Mouse (Mus musculus): ENCODE results near the gene Slc4a1ap.

DNA sequence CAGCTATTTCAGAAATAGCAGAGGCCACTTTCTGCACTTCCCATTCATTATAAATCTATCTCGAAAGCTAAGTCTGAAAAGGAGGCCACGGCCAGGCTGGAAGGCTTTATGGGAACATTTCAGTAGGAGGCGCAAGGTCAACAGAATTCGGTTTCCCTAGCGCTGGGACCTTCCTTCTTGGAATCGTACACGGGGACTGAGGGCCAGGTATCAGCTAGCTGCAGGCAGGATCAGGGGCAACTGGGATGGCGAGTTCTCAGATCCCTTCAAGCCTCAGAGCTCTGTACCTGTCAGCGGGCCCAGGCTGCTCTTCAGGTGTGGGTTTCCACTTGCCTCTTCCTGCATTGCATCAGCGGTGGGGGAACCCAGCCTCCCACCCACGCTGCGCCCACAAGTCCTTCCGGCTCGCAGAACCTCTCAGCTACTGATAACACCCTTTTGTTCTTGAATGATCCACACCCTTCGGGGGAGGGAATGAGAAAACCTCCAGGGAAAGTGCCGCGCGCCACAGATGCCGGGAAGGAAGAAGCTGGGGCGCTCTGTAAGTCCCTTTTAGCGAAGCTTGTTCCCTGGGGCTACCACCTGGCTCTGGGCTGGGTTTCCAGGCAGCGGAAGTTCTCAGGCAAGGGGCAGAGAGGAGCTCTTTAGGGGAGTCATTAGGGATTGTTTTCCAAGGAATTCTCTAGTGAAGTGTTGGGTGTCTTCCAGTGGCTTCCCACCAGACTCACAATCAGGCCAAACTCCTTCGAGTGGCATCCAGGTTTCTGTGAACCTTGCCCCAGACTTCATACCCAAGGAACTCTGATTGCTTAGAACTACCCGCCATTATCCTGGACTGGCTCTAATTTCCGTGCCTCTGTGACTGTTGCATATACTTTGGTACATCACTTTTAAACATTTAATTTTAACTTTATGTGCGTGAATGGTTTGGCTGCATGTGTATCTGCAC, 70.0 kb downstream of the Slc4a1ap start, which contains the start of gene Mrpl33:
- peak; percentile 26; the same call in 1 of the 2 replicates for TF ChIP-seq CTCF (IDR thresholded peaks at IDR 0.05; ENCODE audit: borderline replicate concordance, extremely low read depth, insufficient read depth, insufficient read length)
- TF ChIP-seq POLR2A (IDR thresholded peaks at IDR 0.05; ENCODE audit: borderline replicate concordance, extremely low read depth, insufficient read depth, insufficient read length, poor library complexity, severe bottlenecking), result no peak

All from brain, embryonic 14.5 days (tissue).